Mouse (Mus musculus): ENCODE measurements around the gene Sesn1. TPM values are rescaled to one million over a fixed set of nuclear protein-coding genes. Genes with fewer than 3 reads are reported as not detected.

The Sesn1 gene
- total and polyA plus RNA-seq, 3 experiments: 11.7 TPM; not detected in 1

- no peak for DNase-seq (ENCODE audit: low read depth, low spot score)
- no peak overlapping the region for H3K4me3 ChIP-seq (ENCODE audit: control insufficient read depth in 1 of 2, insufficient read depth in 1 of 2, low read depth in 2 of 2, low read length in 2 of 2)
- no peak overlapping the region for H3K9ac ChIP-seq (ENCODE audit: control insufficient read depth, low read depth, low read length, poor library complexity, severe bottlenecking)
- H3K79me2 ChIP-seq (ENCODE audit: control insufficient read depth, insufficient read depth, low read length, poor library complexity): peaks cover 7% of the 10 kb centered on the region; the same call in 1 of the 2 replicates
- H3K36me3 ChIP-seq (ENCODE audit: control insufficient read depth in 1 of 2, insufficient read depth in 2 of 2, low read length in 2 of 2): peaks cover under 1 to 10% of the 10 kb centered on the region in 2 experiments
- H3K9me3 ChIP-seq (replicated peaks; ENCODE audit: insufficient read depth, low read length): no peaks in the 10 kb centered on the region
- TF ChIP-seq ZMIZ1 (IDR thresholded peaks at IDR 0.05; ENCODE audit: low read depth, low read length): no peak
- TF ChIP-seq MAFK (IDR thresholded peaks at IDR 0.05; ENCODE audit: borderline replicate concordance, low read depth, low read length): no peak
- TF ChIP-seq ETS1 (IDR thresholded peaks at IDR 0.05; ENCODE audit: low read depth, low read length): no peak
- no peak for TF ChIP-seq POLR2A (IDR thresholded peaks at IDR 0.05; ENCODE audit: control insufficient read depth in 1 of 2, insufficient read depth in 1 of 2, low read depth in 1 of 2, low read length in 2 of 2, poor library complexity in 1 of 2)
- no peak for TF ChIP-seq POLR2AphosphoS2 (IDR thresholded peaks at IDR 0.05; ENCODE audit: low read length)
- H3K27me3 ChIP-seq (ENCODE audit: control insufficient read depth in 1 of 2, insufficient read depth in 2 of 2, low read length in 2 of 2): no peaks in the 10 kb centered on the region
- peaks cover 5% of the 10 kb centered on the region in 2 experiments; a peak in 3 of 4 replicates for H3K4me1 ChIP-seq (ENCODE audit: control insufficient read depth in 1 of 2, insufficient read depth in 2 of 2, low read length in 2 of 2)
- no peak overlapping the region for H3K27ac ChIP-seq (ENCODE audit: control insufficient read depth, low read depth, low read length)
Observed at GRCm38 (mm10) chr10:41893433-41894411, 84.0 kb downstream of the Sesn1 start.

DNA sequence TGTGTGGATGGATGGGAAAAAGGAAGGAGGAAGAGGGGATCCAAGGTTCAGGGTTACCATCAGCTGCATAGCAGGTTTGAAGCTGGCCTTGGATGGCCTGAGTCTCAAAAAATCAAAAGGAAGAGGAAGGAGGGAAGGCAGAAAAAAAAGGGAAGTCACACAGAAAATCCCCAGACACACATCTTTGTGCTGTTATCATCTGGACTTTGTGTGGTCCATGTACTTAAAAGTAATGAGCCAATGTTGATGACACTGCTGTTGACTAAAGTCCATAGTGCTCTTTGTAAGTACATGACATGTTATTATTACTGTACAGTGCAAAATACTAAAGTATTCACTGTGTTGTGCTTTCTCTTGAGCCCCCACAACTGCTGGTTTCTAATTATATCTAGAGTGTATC, 86.7 kb downstream of the Sesn1 start:
- no peaks in the 10 kb centered on the region for H3K27me3 ChIP-seq (ENCODE audit: control insufficient read depth in 1 of 2, insufficient read depth in 2 of 2, low read length in 2 of 2)
- peak; percentile 68 for DNase-seq (ENCODE audit: low read depth, low spot score)
- H3K9ac ChIP-seq (ENCODE audit: control insufficient read depth, low read depth, low read length, poor library complexity, severe bottlenecking): no peak overlapping the region
- H3K79me2 ChIP-seq (ENCODE audit: control insufficient read depth, insufficient read depth, low read length, poor library complexity): no peaks in the 10 kb centered on the region
- H3K4me1 ChIP-seq (ENCODE audit: control insufficient read depth in 1 of 2, insufficient read depth in 2 of 2, low read length in 2 of 2): peaks cover 3 to 5% of the 10 kb centered on the region in 2 experiments; a peak in 3 of 4 replicates
- no peak overlapping the region for H3K27ac ChIP-seq (ENCODE audit: control insufficient read depth, low read depth, low read length)
- no peak overlapping the region for H3K4me3 ChIP-seq (ENCODE audit: control insufficient read depth in 1 of 2, insufficient read depth in 1 of 2, low read depth in 2 of 2, low read length in 2 of 2)
- no peaks in the 10 kb centered on the region for H3K9me3 ChIP-seq (replicated peaks; ENCODE audit: insufficient read depth, low read length)
- H3K36me3 ChIP-seq (ENCODE audit: control insufficient read depth in 1 of 2, insufficient read depth in 2 of 2, low read length in 2 of 2): peaks cover 4 to 12% of the 10 kb centered on the region in 2 experiments
- no peak for TF ChIP-seq JUND (IDR thresholded peaks at IDR 0.05; ENCODE audit: low read depth, low read length)
- peak; percentile 41; the same call in 1 of the 2 replicates for TF ChIP-seq GATA1 (IDR thresholded peaks at IDR 0.05; ENCODE audit: low read depth, low read length)
- no peak for TF ChIP-seq MYB (IDR thresholded peaks at IDR 0.05; ENCODE audit: low read depth, low read length)
- TF ChIP-seq ZNF384 (IDR thresholded peaks at IDR 0.05; ENCODE audit: low read depth, low read length): peak; percentile 67
- TF ChIP-seq ZKSCAN1 (IDR thresholded peaks at IDR 0.05; ENCODE audit: low read depth, low read length): no peak
- no peak for TF ChIP-seq ELF1 (IDR thresholded peaks at IDR 0.05; ENCODE audit: low read depth, low read length)
- no peak for TF ChIP-seq MAFK (IDR thresholded peaks at IDR 0.05; ENCODE audit: borderline replicate concordance, low read depth, low read length)
- no peak for TF ChIP-seq USF1 (IDR thresholded peaks at IDR 0.05; ENCODE audit: low read depth, low read length)
- TF ChIP-seq MEF2A (IDR thresholded peaks at IDR 0.05; ENCODE audit: extremely low read depth, insufficient replicate concordance, low read depth, low read length, poor library complexity, severe bottlenecking): no peak
- no peak for TF ChIP-seq POLR2A (IDR thresholded peaks at IDR 0.05; ENCODE audit: control insufficient read depth in 1 of 2, insufficient read depth in 1 of 2, low read depth in 1 of 2, low read length in 2 of 2, poor library complexity in 1 of 2)
- peak in 1 of 2 experiments; percentile 48; a peak in 1 of 4 replicates for TF ChIP-seq EP300 (IDR thresholded peaks at IDR 0.05; ENCODE audit: low read depth in 1 of 2, low read length in 2 of 2)
- TF ChIP-seq CHD2 (IDR thresholded peaks at IDR 0.05; ENCODE audit: low read length): no peak
- no peak for TF ChIP-seq MXI1 (IDR thresholded peaks at IDR 0.05; ENCODE audit: low read depth, low read length)
- TF ChIP-seq KAT2A (conservative IDR thresholded peaks at IDR 0.05; ENCODE audit: low read depth, low read length): no peak
- TF ChIP-seq NRF1 (IDR thresholded peaks at IDR 0.05; ENCODE audit: insufficient read depth, low read depth, low read length, poor library complexity, severe bottlenecking): no peak
- no peak for TF ChIP-seq RAD21 (IDR thresholded peaks at IDR 0.05; ENCODE audit: low read depth, low read length)
- no peak for TF ChIP-seq MAX (IDR thresholded peaks at IDR 0.05; ENCODE audit: low read length)

Measured in MEL (cell line).